Mouse (Mus musculus) heart, adult 2 months (tissue): ENCODE measurements around the gene Chit1.

Experiments
- CTCF ChIP-seq: fragments of 200-600 bp; IDR thresholded peaks from 2 replicates; pipeline ENCODE4 v1.8.1; 2022; ENCODE audit warnings: antibody characterized with exemption, mild to moderate bottlenecking, moderate library complexity
- EP300 ChIP-seq: fragments of 200-500 bp; IDR thresholded peaks from 2 replicates; pipeline ENCODE4 v1.6.1; 2011; ENCODE audit warnings: low read depth, low read length, control low read depth; ENCODE audit not compliant: insufficient read depth
- POLR2A ChIP-seq: fragments of 200-500 bp; IDR thresholded peaks from 2 replicates; pipeline ENCODE4 v1.6.1; 2011; ENCODE audit warnings: mild to moderate bottlenecking, low read depth, low read length, control low read depth; ENCODE audit not compliant: insufficient read depth

DNA sequence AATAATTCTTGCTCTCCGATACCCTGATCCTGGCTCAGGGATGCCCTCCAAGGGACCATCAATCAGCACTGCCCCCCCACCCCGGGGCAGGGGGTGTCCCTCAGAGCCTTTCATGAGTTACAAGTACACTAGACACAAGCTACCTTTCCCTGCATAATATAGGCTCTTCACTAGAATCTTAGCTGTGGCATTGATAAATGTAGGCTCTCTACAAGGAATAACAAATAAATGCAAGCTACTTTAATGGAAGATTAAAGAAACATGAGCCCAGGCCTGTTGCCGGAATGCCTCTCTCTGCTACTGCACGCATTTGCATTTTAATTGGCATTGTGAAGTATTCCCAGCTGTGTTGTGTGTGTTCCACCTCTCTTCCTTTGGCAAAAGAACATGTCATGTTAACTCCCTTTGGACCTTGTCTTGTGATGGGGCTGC lies 31.3 kb downstream of the Chit1 start:
- TF ChIP-seq CTCF: no peak
- TF ChIP-seq POLR2A: no peak
- TF ChIP-seq EP300: no peak
